Mouse (Mus musculus): ENCODE data around the gene Ubxn4. TPM values are rescaled to one million over a fixed set of nuclear protein-coding genes. Genes with fewer than 3 reads are reported as not detected.
A peak's percentile ranks its signal among the peaks of the same experiment; 100 is the strongest.
"Not testable (repeated sequence)": the region's sequence is repeated elsewhere in the genome, so short reads cannot be mapped to it uniquely, and the experiment has no call there.

The Ubxn4 gene
- 79.0 and 81.7 TPM in 2 replicates for polyA plus RNA-seq (2015; fragmentation: Nextera tagmentation; extraction: Ambion mirVana)

- peak within 1 kb of the TSS; percentile 74 for H3K4me3 ChIP-seq
- H3K9me3 ChIP-seq: no peaks in the 10 kb centered on the region
- peak within 1 kb of the TSS; percentile 87 for H3K9ac ChIP-seq
- H3K4me1 ChIP-seq: peaks cover 11% of the 10 kb centered on the region
- H3K27ac ChIP-seq: peak within 1 kb of the TSS; percentile 85
- peak within 1 kb of the TSS; percentile 84 for H3K4me2 ChIP-seq
- 0 out of 2 replicates have a peak, but pooled peaks have one; percentile 11 for ATAC-seq (ENCODE audit: insufficient number of reproducible peaks, insufficient read depth, low FRiP score, low TSS enrichment, low read depth)
- WGBS: 7% methylated on average over 10 of the region's 10 CpGs
- H3K36me3 ChIP-seq: peaks cover 8% of the 10 kb centered on the region; the same call in 1 of the 2 replicates
- no peaks in the 10 kb centered on the region for H3K27me3 ChIP-seq
Measured at GRCm38 (mm10) chr1:128243627-128243995, at the start of gene Ubxn4. Ubxn4 (plus strand) TSS chr1:128243964.

DNA sequence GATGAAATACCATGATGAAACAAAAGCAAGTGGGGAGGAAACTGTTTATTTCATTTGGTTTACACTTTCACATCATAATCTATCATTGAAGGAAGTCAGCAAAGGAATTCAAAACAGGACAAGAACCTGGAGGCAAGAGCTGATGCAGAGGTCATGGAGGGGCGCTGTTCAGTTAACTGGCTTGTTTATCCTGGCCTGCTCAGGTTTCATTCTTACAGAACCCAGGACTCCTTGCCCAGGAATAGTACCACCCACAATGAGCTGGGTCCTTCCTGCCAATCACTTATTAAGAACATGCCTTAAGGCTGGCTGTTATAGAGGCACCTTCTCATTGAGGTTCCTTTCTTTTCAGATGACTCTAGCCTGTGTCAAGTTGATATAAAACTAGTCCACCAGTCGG, 49.8 kb upstream of the Ubxn4 start:
- ATAC-seq (ENCODE audit: insufficient number of reproducible peaks, insufficient read depth, low FRiP score, low TSS enrichment, low read depth): no peak
- WGBS: 26% methylated on average over 2 of the region's 2 CpGs
- no peak overlapping the region for H3K4me2 ChIP-seq
- H3K4me1 ChIP-seq: no peaks in the 10 kb centered on the region
- H3K27me3 ChIP-seq: no peaks in the 10 kb centered on the region
- no peak overlapping the region for H3K4me3 ChIP-seq
- H3K9ac ChIP-seq: no peak overlapping the region
- H3K9me3 ChIP-seq: no peaks in the 10 kb centered on the region
- H3K36me3 ChIP-seq: peaks cover 45% of the 10 kb centered on the region
- no peak overlapping the region for H3K27ac ChIP-seq

DNA sequence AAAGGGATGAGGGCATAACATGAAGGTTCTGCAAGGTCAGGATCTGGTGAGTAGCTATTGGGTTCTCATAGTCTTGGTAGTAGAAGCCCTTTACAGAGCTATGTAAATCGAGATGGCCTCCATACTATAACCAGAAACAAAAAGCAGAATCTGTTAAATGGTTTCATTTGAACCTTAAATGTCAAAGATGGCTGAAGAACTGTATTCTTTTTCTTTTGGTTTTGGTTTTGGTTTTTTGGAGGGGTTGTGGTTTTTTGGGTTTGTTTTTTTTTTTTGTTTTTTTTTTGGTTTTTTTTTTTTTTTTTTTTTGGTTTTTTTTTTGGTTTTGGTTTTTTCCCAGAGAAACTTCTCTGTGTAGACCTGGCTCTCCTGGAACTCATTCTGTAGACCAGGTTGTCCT, 46.4 kb upstream of the Ubxn4 start:
- Histone ChIP-seq H3K4me3 (no peak overlapping the region), H3K36me3 (peaks cover 49% of the 10 kb centered on the region), H3K27ac (no peak overlapping the region), H3K4me2 (no peak overlapping the region), H3K27me3 (no peaks in the 10 kb centered on the region), H3K9ac (no peak overlapping the region), H3K9me3 (no peaks in the 10 kb centered on the region), H3K4me1 (no peaks in the 10 kb centered on the region)
- 80% methylated on average over 1 of the region's 1 CpGs for WGBS
- ATAC-seq (ENCODE audit: insufficient number of reproducible peaks, insufficient read depth, low FRiP score, low TSS enrichment, low read depth): no peak

DNA sequence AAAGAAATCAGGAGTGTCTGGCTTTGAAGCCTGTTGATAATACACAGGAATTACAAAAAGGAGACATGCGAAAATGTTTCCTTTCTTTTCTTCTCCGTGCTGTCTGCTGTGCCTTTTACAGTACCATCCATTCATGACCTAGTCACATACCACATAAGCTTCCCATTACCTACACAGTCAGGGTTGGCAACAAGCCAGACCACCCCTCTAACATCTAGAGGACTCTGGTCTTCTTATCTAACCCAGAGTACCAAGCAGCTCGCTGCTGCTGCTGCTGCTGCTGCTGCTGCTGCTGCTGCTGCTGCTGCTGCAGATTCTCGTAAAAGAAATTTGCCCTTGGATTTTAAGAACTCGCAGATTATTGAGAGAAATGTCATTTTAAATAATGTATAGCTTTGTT, 30.5 kb upstream of the Ubxn4 start:
- no peak overlapping the region for H3K9ac ChIP-seq
- H3K9me3 ChIP-seq: no peaks in the 10 kb centered on the region
- no peak overlapping the region for H3K4me3 ChIP-seq
- H3K27me3 ChIP-seq: no peaks in the 10 kb centered on the region
- 0 out of 2 replicates have a peak, but pooled peaks cover 3% of the 10 kb centered on the region for H3K4me1 ChIP-seq
- WGBS: 51% methylated on average over 5 of the region's 5 CpGs
- no peak for ATAC-seq (ENCODE audit: insufficient number of reproducible peaks, insufficient read depth, low FRiP score, low TSS enrichment, low read depth)
- H3K4me2 ChIP-seq: no peak overlapping the region
- peaks cover 45% of the 10 kb centered on the region for H3K36me3 ChIP-seq
- H3K27ac ChIP-seq: no peak overlapping the region

DNA sequence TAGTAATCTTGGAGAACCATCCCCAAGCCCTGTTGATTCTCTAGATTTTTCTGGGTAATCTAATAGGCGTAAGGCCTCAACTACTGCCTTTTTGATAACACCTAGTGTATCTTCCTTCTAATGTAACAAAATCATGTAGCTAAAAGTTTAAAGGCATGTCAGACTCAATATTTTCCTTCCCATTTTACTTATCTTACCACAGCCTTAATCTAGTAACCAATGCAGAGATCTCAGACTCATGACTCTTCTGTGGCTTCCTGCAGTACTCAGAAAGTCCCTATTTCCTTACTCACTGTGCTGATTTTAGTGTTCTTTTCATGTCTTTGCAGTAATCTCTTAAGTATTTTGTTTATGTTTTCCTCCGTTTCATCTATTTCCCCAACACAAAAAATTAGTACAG, 21.9 kb upstream of the Ubxn4 start:
- Histone ChIP-seq H3K9ac (no peak overlapping the region), H3K9me3 (no peaks in the 10 kb centered on the region), H3K4me2 (no peak overlapping the region), H3K4me1 (no peaks in the 10 kb centered on the region), H3K4me3 (no peak overlapping the region), H3K27me3 (no peaks in the 10 kb centered on the region), H3K36me3 (peaks cover 41% of the 10 kb centered on the region), H3K27ac (no peak overlapping the region)
- WGBS: 88% methylated on average over 2 of the region's 2 CpGs
- ATAC-seq (ENCODE audit: insufficient number of reproducible peaks, insufficient read depth, low FRiP score, low TSS enrichment, low read depth): no peak

DNA sequence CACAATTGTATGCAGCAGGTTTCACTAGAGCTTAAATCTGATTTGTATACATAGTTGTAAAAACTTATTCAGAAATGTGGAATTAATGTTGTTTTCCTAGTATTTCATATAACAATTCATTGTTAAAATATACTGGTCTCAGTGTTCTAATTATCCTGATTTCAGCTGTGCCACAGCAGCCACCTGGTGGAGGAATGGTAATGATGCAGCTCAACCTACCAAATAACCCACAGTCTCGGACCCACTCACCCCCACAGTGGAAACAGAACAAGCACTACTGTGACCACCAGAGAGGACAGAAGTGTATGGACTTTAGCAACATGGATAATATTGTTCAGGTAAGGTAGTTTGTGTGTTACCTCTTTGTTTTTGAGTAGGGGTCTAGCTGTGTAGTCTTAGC, 20.5 kb upstream of the Ubxn4 start:
- Histone ChIP-seq H3K27ac (no peak overlapping the region), H3K9ac (no peak overlapping the region), H3K9me3 (no peaks in the 10 kb centered on the region), H3K27me3 (no peaks in the 10 kb centered on the region), H3K36me3 (peaks cover 42% of the 10 kb centered on the region), H3K4me2 (no peak overlapping the region), H3K4me1 (no peaks in the 10 kb centered on the region), H3K4me3 (no peak overlapping the region)
- no peak for ATAC-seq (ENCODE audit: insufficient number of reproducible peaks, insufficient read depth, low FRiP score, low TSS enrichment, low read depth)
- 78% methylated on average over 1 of the region's 1 CpGs for WGBS

GRCm38 (mm10) chr1:128235181-128235580, 8.6 kb upstream of the Ubxn4 start:
- no peak for ATAC-seq (ENCODE audit: insufficient number of reproducible peaks, insufficient read depth, low FRiP score, low TSS enrichment, low read depth)
- no peak overlapping the region for H3K4me2 ChIP-seq
- H3K36me3 ChIP-seq: peaks cover 72% of the 10 kb centered on the region
- no peak overlapping the region for H3K9ac ChIP-seq
- H3K4me1 ChIP-seq: no peaks in the 10 kb centered on the region
- H3K27ac ChIP-seq: no peak overlapping the region
- no peaks in the 10 kb centered on the region for H3K9me3 ChIP-seq
- no peaks in the 10 kb centered on the region for H3K27me3 ChIP-seq
- no peak overlapping the region for H3K4me3 ChIP-seq
- 97% methylated on average over 4 of the region's 4 CpGs for WGBS

DNA sequence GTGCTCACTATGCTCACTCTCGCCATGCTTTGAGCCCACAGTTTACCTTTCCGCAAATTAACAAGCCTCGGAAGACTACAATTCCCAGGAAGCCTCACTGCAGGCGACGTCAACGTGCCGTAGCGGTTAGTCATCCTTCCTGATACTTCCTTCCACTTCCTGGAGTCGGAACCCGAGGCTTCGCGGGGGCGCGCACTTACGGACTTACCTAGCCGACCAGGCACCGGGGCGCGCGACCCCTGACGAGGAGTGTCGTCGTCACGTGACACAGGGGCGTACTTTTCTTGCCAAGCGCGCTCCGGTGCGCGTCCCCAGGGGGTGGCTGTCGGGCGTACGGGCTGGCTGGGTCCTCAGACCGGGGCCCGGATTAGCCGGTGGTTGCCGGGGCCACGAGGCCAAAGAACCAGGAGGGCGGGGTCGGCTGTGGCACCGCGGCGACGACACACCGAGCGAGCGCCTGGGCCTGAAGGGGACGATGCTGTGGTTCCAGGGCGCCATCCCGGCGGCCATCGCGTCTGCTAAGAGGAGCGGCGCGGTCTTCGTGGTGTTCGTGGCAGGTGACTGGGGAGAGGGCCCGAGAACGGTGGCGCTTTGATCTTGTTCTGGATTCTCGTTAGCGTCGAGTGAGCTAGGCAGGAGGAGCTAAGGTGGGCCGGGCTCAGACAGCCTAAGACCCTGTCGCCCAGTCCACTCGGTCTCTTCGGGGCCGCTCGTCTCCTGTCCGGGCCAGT, 397 bp downstream of the Ubxn4 start:
- peak; percentile 94 for ATAC-seq (ENCODE audit: insufficient number of reproducible peaks, insufficient read depth, low FRiP score, low TSS enrichment, low read depth)
- peaks cover 5% of the 10 kb centered on the region; the same call in 1 of the 2 replicates for H3K36me3 ChIP-seq
- no peaks in the 10 kb centered on the region for H3K27me3 ChIP-seq
- under 1% methylated on average over 71 of the region's 71 CpGs for WGBS
- H3K4me3 ChIP-seq: peak overlapping the region; percentile 74
- H3K9ac ChIP-seq: peak overlapping the region; percentile 87
- no peaks in the 10 kb centered on the region for H3K9me3 ChIP-seq
- H3K4me2 ChIP-seq: peak overlapping the region; percentile 84
- peak overlapping the region; percentile 85 for H3K27ac ChIP-seq
- peaks cover 11% of the 10 kb centered on the region for H3K4me1 ChIP-seq

GRCm38 (mm10) chr1:128244727-128245355, 1.1 kb downstream of the Ubxn4 start:
- Histone ChIP-seq H3K27me3 (no peaks in the 10 kb centered on the region), H3K9me3 (no peaks in the 10 kb centered on the region), H3K36me3 (0 out of 2 replicates have a peak, but pooled peaks cover 4% of the 10 kb centered on the region), H3K27ac (peak overlapping the region; percentile 85), H3K4me3 (peak overlapping the region; percentile 74), H3K4me2 (peak overlapping the region; percentile 84), H3K4me1 (peaks cover 11% of the 10 kb centered on the region), H3K9ac (peak overlapping the region; percentile 87)
- 2% methylated on average over 19 of the region's 19 CpGs for WGBS
- peak; percentile 20; the same call in 1 of the 2 replicates for ATAC-seq (ENCODE audit: insufficient number of reproducible peaks, insufficient read depth, low FRiP score, low TSS enrichment, low read depth)

DNA sequence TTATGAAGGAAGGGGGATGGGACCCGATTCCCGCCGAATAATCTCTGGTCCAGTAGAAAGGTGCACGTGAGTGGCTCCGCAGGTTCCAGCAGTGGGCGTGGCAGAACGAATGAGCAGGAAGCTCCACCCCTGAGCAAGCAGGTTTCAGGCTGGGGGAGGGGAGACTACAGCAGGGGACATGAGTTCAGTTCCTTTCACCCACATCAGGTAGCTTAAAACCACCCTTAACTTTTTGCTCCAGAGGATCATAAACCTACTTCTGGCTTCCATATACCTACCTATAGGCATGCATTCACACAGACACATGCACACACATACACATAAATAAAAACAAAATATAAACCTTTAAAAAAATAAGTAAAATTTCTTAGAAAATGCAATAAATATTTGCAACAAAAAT, 23.3 kb downstream of the Ubxn4 start:
- not testable (repeated sequence) for H3K27ac ChIP-seq; H3K4me3 ChIP-seq; H3K4me1 ChIP-seq; ATAC-seq (ENCODE audit: insufficient number of reproducible peaks, insufficient read depth, low FRiP score, low TSS enrichment, low read depth); H3K9me3 ChIP-seq; H3K4me2 ChIP-seq; H3K9ac ChIP-seq; H3K27me3 ChIP-seq
- H3K36me3 ChIP-seq: peaks cover 84% of the 10 kb centered on the region
- WGBS: 76% methylated on average over 7 of the region's 7 CpGs

DNA sequence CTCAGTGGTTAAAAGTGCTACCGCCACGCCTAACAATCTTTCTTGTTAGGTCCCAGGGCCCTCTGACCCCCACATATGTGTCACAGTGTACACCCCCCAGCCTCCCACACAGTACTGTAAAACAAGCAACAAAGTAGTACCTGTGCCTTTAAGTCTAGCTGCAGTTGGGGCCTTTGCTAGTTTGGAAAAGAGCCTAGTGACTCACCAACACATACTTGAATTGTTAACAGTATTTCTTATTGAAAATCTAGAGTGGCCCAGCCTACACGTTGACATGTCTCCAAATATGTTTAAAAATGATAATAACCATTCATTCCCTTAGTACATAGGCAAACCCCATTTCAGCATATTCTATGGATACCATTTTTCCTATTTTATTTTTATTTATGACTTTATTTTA, 27.0 kb downstream of the Ubxn4 start:
- no peaks in the 10 kb centered on the region for H3K27me3 ChIP-seq
- peaks cover 89% of the 10 kb centered on the region for H3K36me3 ChIP-seq
- no peak overlapping the region for H3K4me2 ChIP-seq
- no peak overlapping the region for H3K4me3 ChIP-seq
- 95% methylated on average over 3 of the region's 3 CpGs for whole genome bisulfite sequencing
- no peaks in the 10 kb centered on the region for H3K4me1 ChIP-seq
- H3K27ac ChIP-seq: no peak overlapping the region
- H3K9ac ChIP-seq: no peak overlapping the region
- no peaks in the 10 kb centered on the region for H3K9me3 ChIP-seq
- ATAC-seq (ENCODE audit: insufficient number of reproducible peaks, insufficient read depth, low FRiP score, low TSS enrichment, low read depth): no peak

GRCm38 (mm10) chr1:128275908-128276307, 32.1 kb downstream of the Ubxn4 start:
- Histone ChIP-seq H3K9me3 (no peaks in the 10 kb centered on the region), H3K9ac (no peak overlapping the region), H3K4me3 (no peak overlapping the region), H3K36me3 (peaks cover 89% of the 10 kb centered on the region), H3K27me3 (no peaks in the 10 kb centered on the region), H3K4me1 (no peaks in the 10 kb centered on the region), H3K27ac (no peak overlapping the region), H3K4me2 (no peak overlapping the region)
- ATAC-seq (ENCODE audit: insufficient number of reproducible peaks, insufficient read depth, low FRiP score, low TSS enrichment, low read depth): no peak
- 93% methylated on average over 1 of the region's 1 CpGs for WGBS
